Mouse (Mus musculus) layer of hippocampus, adult 9-10 months (tissue): ENCODE results near the gene Dnajc24.

Experiments used
- DNase-seq: peaks from one replicate; pipeline ENCODE4 v3.0.0; 2022; ENCODE audit warnings: low spot score

The Dnajc24 gene

DNA sequence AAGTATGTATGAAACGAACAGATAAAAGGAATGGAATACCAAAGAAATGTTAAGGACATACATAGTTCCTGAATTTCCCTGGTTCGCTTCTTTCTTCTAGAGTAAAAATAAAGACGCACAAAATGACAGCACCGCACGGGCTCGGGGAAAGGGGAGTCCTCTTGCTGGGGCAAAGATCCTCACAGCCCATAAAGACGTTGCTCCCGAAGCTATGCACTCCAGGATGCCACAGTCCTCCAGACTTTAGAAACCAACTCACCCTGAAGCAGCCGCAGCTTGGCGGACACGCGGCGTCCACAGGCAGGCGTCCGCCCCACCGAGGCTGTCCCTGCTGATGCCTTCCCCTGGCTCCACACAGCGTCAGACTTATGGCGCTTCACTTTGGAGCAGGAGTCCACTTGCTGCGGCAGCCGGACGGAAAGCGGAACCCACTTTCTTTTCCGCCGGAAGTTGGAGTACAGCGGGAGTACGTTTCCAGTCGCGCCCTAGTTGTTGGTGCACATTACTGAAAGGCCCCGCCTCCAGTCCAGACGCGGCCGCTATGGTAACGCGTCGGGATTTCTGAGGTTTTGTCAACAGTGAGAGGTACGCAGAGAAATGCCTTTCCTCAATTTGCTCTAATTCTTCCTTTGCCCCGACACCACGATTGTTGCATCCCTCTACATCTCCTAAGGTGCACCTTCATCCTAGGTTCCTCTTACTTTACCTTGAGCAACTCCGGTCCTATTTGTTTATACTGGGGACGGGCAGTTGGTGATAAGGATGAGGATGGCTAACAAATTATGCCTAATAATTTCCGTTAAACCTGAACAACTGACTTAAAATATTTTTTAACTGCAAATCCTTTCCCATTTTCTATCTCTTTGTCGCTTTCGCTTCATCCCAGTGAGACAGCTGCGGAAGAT, at the start of gene Dnajc24:
Gene Dnajc24, minus strand, starts transcription at position 715 of the 905 bp plus-strand sequence.
- peak; percentile 86 for DNase-seq

DNA sequence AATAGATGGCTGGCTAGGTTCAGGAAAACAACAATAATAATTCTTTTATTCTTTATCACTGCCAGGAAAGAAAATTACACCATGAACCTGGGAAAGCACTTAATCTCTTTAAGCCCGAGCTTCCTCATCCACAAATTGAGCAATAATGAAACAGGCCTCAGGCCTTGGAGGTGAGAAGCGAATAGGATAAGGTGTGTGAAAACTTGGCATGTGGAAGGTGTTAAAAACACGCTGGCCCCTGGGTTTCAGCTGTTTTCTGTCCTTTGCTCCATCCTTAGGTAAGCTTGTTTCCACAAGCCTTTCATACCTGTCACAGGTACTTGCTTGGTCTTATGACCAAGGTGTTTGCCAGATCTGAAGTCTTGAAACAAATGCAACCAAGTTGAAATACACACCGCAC, 43.3 kb upstream of the Dnajc24 start:
- DNase-seq = no peak

DNA sequence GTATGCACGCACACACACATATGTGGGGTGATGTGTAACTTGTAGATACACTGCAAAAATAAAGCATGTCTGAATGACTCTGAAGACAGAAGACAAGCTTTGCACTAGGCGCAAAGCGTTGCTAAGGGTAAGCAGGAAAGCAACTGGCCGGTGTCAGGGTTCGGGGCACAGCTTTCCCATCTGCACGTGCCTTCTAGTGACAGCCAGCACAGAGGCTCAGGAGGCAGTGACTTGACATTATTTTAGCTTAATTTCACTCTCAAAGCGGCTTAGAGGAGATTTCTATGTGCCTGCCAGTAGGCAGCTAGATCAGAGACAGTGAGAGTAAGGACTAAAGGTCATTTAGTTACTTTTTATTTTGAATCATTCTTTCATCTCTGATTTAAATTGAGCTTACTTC, 39.1 kb upstream of the Dnajc24 start:
- DNase-seq = no peak

DNA sequence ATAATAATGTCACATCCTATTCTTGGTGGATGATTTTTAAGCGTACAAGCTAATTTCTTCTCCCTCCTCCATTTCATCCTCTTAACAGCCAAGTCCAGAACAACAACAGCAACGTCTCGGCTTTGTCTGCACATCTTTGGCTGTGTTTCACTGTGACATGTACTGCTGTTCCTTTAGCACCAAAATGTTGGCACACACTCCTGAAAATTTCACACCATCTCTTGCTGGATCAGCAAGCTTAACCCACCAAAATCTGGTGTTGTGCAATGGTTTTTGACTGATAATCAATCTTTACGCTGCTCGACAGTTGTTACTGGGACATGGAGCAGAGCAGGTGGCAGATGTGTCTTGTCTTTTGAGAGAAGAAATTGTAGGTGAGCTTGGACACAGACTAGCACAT, 38.6 kb upstream of the Dnajc24 start:
- no peak for DNase-seq

DNA sequence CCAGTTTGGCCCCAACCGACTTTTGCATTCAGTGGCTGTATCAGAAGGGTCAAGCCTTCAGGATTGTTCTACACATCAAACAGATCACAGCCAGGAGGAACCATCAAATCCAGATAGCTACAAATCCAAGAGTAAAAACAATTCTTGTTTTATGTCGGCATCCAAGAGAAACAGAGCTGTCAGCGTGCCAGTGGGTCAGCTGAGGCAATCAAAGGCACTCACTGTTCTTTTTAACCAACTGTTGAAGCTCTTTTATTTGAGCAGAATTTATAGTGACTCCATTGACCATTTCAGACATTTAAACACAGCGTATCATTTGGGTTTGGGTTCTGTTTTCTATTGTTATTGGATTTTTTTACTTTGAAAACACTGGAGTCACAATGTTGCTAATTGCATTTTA, 34.9 kb upstream of the Dnajc24 start:
- no peak for DNase-seq

DNA sequence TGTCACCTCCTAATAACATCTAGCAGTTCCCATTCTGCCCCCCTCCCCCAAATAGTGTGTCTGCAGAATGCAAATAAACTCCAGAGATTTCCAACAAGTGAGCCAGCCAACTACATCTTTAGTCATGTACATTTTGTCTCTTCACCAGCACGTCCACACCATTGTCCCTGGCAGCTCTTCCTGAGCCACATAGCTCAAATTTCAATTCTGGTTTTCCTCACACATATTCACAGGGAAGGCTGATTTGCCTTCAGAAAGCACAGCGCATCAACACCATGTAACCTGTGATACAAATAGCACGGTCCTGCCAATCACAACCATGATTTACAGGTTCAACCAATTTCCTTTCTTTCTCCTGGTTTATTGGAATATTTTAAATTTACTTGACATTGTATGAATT, 21.5 kb upstream of the Dnajc24 start:
- no peak for DNase-seq

DNA sequence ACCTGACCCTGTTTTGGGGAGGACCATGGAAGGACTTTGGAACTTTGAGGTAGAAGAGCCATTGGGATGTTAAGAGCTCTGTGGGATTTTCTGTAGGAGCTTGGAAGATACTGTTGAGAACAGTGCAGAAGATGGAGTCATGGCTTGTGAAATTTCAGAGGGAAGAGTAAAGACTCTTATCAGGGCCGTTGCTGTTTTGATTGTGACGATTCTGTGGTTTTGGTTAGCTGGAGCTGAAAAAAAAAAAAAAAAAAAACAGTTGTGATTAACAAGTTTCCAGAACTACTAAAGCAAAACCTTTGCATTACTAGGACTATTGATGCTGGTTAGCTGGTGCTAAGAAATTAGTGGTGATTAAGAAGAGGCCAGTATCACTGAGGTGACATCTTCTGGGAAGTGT, 5.1 kb upstream of the Dnajc24 start:
- DNase-seq = no peak

DNA sequence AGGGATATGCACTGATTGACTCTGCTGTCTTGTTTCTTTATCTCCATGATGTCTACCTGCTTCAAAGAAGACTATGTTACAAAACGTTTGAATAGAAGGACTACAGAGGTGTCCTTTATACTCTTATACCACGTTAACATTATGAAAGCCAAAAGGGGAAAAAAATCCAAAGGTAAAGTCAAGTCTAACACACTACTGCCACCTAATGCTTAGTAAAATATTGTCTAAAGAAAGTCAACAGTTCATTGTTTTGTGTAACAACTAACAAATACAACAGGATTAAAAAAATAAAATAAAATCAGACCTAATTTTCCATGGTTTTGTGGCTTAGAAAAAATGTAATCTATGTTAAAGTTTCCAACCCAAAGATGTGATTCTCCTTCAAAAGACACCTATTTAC, 15.3 kb downstream of the Dnajc24 start:
- DNase-seq = no peak

DNA sequence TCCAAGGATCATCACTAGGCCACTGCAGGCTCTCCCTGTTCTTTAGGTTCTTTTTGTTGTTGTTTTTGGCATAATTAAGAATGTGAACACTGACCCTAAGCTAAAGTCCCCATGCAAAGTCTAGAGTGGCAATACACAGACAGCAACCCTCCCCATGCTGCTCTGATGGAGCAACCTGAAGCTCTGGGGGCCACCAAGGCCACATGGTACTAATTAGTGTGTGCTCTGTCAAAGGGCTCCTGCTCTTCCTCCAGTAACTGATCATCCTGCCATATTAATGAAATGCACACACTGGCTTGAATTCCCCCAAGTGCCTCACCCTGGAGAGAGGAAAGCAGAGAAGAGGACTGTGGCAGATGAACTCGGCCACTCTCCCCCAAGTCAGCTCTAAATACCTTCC, 16.2 kb downstream of the Dnajc24 start:
- DNase-seq = no peak

DNA sequence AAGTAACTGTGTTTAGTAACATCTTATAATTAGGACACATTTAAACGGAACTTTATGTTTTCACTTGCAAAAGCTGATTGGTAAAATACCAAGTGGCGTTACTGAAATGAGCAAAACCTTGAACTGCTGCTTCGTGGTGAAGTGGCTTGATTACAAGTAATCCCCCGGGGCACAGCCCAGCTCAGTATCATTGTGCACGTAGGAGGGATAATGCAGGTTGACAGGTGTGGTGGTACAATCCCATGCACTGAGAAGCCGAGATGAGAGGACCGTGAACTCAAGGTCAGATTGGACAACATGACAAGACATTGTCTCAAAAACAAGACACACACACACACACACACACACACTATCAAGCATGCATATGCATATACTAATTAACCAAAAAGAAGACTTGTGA, 18.1 kb downstream of the Dnajc24 start:
- no peak for DNase-seq

DNA sequence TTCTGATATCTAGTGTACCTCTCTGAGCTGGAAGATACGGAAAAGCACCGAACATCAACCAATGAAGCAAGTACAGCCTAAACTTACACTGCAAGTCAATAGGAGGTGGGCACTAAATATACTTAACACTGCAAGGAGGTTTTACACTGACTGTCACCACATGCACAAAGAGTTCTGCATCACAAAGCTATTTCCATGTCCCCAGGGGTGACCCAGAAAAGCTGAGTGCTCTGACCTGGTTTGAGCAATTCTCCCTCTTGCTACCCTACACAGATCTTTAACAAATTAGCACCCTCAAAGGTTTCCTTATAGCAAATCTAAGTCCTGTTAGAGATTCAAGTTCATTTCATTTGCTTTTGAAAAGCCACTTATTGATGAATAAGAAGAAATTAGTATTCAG, 25.3 kb downstream of the Dnajc24 start:
- no peak for DNase-seq

DNA sequence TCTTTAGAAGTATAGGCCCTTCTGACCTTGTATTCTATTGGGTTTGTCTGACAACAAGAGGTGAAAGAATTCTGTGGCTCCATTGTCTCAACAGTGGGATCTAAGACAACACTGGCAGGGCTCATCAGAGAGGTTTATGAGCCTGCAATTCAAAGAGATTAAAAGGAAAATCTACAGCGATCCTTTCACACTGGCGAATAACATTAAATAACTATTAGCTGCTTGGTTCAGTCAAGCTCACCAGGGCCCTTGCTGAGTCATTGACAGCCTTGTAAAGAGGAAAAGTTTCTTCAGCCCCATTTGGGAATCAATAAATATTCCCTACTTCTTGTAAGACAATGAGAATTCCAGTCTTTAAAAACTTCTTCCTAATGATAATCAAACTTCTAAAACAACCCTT, 29.4 kb downstream of the Dnajc24 start:
- DNase-seq = no peak

DNA sequence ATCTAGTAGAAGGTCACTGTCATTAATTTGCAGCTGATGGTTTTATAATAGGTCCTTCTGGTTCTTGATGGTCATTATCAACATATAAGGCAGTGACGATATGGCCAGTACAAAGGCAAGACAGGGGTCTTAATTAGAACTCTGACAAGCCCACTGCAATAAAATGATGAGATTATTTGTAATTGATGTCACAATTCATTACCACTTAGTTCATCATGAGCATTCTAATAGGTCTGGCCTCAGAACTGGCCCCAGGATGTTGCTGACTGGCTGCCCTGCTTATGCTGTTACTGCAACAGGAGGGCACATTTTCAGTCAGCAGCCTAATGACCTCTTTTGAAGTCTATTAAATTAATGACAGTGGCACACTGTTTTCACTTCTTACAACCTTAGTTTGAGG, 39.9 kb downstream of the Dnajc24 start:
- DNase-seq = no peak

DNA sequence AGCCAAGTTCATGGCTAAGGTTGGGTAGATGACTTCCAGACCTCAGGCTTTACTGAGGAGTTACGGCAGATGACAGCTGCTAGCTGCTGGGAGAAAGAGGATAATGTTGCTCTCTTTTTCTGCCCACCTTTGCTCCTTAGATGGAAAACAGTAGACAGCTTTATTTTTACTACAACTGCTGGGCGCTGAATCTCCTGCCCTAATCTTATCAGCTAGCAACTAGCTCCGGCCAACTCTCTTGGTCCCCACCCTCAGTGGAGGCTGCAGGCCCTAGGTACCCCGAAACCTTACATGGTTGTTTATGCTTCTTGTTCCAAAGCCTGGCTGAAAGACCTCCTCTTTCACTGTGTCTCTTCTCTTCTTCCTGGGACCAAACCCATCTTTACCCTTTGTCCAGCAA, 49.5 kb downstream of the Dnajc24 start:
- DNase-seq = no peak

DNA sequence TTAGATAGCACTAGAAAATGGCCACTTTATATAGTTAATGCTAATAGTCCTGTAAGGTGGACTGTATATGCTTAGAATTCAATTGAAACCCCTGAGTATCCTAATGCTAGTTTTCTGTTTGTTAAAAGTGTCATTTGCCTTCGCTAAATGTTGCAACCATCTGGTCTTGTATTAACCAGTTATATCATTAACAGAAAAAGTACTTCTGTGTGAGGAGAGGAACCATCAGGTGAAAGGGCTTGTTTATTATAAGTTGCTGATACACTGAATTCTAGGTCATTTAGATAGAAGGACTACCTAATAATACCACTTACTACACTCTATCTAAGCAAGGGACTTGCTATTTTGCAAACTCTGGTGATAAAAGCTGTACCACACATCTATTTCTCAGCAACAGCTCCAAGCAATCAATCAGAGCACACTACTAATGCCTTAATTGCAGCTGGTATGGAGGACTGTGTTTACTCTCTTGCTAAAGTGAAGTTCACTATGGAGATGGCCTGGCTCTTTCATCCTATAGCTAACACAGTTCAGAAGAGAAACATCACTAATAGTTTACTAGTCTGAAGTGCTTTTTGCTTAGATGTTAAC, 51.9 kb downstream of the Dnajc24 start:
- no peak for DNase-seq

DNA sequence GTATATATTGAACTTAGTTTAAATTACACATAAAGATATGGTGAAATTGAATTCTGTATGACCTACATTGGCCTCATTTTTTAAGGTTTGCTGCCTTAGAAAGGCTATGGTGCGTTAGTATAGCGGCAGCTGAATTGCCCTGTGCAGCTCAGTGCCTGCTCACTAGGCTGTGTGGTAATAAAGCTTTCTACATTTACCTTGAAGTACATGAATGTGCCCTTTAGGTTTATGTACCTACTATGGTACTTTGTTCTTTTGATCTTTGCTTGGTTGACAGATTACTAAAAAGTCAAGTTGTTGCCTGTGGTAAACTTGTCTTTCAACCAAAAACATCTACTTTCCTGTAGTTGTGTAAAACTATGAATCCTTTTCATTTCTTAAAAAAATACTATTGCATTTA, 53.2 kb downstream of the Dnajc24 start:
- no peak for DNase-seq

DNA sequence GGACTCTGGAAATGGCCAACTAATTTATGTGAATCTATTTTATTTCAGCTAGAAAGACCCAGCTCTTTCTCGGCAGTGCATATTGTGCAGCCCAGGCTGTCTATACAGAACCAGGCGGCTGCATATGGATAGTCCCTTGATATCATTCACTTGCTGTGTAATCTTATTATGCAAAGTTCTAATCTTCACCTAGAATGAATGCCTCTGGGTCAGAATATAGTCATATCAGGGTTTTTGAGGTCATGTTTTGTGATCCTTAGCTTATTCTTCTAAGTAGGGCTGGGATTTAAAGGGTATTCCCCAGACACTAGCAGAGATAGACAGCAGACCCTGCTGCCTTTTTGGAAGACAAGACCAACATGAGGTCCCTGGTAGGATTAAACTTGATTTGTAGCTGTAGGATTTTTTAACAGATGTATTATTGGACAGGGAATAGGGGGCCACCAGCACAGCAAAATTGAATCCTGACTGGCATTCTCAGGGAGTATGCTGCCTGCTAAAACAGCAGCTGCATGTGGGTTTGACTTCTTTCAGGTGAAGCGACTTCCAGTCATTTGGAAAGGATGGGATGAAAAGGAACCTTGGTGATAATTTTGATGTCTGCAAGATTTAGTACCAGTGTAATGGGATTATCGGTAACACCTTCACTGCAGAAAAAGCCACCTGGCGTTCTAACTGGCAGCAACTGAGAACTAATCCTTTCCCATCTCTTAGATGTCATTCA, 85.6 kb downstream of the Dnajc24 start:
- DNase-seq = no peak
